Mouse (Mus musculus) limb, embryonic 14.5 days (tissue): Measurements from ENCODE around the gene Ube2d3. TPM values are rescaled to one million over a fixed set of nuclear protein-coding genes. Genes with fewer than 3 reads are reported as not detected.
"Not testable (repeated sequence)": the region's sequence is repeated elsewhere in the genome, so short reads cannot be mapped to it uniquely, and the experiment has no call there.

ENCODE experiments used
- ATAC-seq: fragments of 200-750 bp; cut with Nextera tagmentation; 2 replicates; pipeline ENCODE4 v1.8.0; 2017; ENCODE audit warnings: low read depth, moderate number of reproducible peaks, moderate TSS enrichment; ENCODE audit not compliant: low FRiP score
- DNase-seq: peaks from one replicate; pipeline ENCODE4 v3.0.0-alpha.2; 2015; ENCODE audit warnings: low spot score
- H3K27ac ChIP-seq: fragments of 300-500 bp; sonication (generic); replicated peaks from 2 replicates; pipeline ENCODE4 v1.5.1; 2014; ENCODE audit warnings: low read depth, mild to moderate bottlenecking, low read length, moderate library complexity, mixed read lengths
- H3K27me3 ChIP-seq: fragments of 300-500 bp; sonication (generic); 2 replicates; pipeline ENCODE4 v1.6.1; 2014; ENCODE audit warnings: low read length, mixed read lengths; ENCODE audit not compliant: control insufficient read depth, insufficient read depth
- H3K36me3 ChIP-seq: fragments of 300-500 bp; sonication (generic); 2 replicates; pipeline ENCODE4 v1.6.1; 2014; ENCODE audit warnings: mild to moderate bottlenecking, low read length, moderate library complexity, mixed read lengths; ENCODE audit not compliant: control insufficient read depth, insufficient read depth
- H3K4me1 ChIP-seq: fragments of 300-500 bp; sonication (generic); 2 replicates; pipeline ENCODE4 v1.6.1; 2014; ENCODE audit warnings: antibody characterized with exemption, low read length, mixed read lengths; ENCODE audit not compliant: control insufficient read depth, insufficient read depth
- H3K4me2 ChIP-seq: fragments of 300-500 bp; sonication (generic); replicated peaks from 2 replicates; pipeline ENCODE4 v1.6.1; 2014; ENCODE audit warnings: low read depth, mild to moderate bottlenecking, low read length, moderate library complexity; ENCODE audit not compliant: severe bottlenecking
- H3K4me3 ChIP-seq: fragments of 300-500 bp; sonication (generic); replicated peaks from 2 replicates; pipeline ENCODE4 v1.5.1; 2014; ENCODE audit warnings: low read length
- H3K9ac ChIP-seq: fragments of 300-500 bp; sonication (generic); 2 replicates; pipeline ENCODE4 v1.6.1; 2014; ENCODE audit warnings: mild to moderate bottlenecking, low read depth, low read length, moderate library complexity; ENCODE audit not compliant: severe bottlenecking
- H3K9me3 ChIP-seq: fragments of 300-500 bp; sonication (generic); 2 replicates; pipeline ENCODE4 v1.6.1; 2016; ENCODE audit warnings: low read length; ENCODE audit not compliant: control insufficient read depth
- POLR2A ChIP-seq: fragments of 200-500 bp; IDR thresholded peaks from 2 replicates; pipeline ENCODE4 v1.8.0; 2012; ENCODE audit warnings: inconsistent platforms, mild to moderate bottlenecking, moderate library complexity, borderline replicate concordance; ENCODE audit not compliant: insufficient read depth, insufficient read length; ENCODE audit errors: extremely low read depth
- WGBS: fragments of 180-500 bp; shearing (Covaris S2); extraction: QIAGEN DNeasy Blood & Tissue Kit; methylation state at CpG from one replicate; pipeline ENCODE4 v1.1.7; 2014; 5-methylcytosine and 5-hydroxymethylcytosine counted together
- polyA plus RNA-seq, 2 experiments: library from polyadenylated mRNA; depleted of rRNA in 1 of 2; stranded (reverse) in 1 of 2; unstranded in 1 of 2; fragments of >200 nt; fragmentation: Nextera tagmentation in 1 of 2; extraction: Ambion mirVana in 1 of 2; gene quantifications; 2 replicates each; pipeline versions ENCODE4 v1.2.1 to v1.2.3; 2012 to 2014

The Ube2d3 gene
- polyA plus RNA-seq, 2 experiments: 376 to 518 TPM

GRCm38 (mm10) chr3:135491102-135491501 lies 53.2 kb downstream of the Ube2d3 start:
- ATAC-seq (no peak), DNase-seq (no peak)
- Histone ChIP-seq H3K9ac (no peak overlapping the region), H3K36me3 (no peaks in the 10 kb centered on the region), H3K4me3 (no peak overlapping the region), H3K4me1 (no peaks in the 10 kb centered on the region), H3K9me3 (no peaks in the 10 kb centered on the region), H3K4me2 (no peak overlapping the region), H3K27ac (no peak overlapping the region), H3K27me3 (no peaks in the 10 kb centered on the region)
- 86% methylated on average over 6 of the region's 6 CpGs for WGBS
- TF ChIP-seq POLR2A: no peak

GRCm38 (mm10) chr3:135493320-135493719 lies 55.4 kb downstream of the Ube2d3 start:
- H3K36me3 ChIP-seq, DNase-seq, H3K4me3 ChIP-seq, H3K9me3 ChIP-seq, H3K27ac ChIP-seq, H3K27me3 ChIP-seq, H3K9ac ChIP-seq, H3K4me1 ChIP-seq, H3K4me2 ChIP-seq, ATAC-seq: not testable (repeated sequence)
- WGBS: 77% methylated on average over 7 of the region's 7 CpGs

- not testable (repeated sequence) for H3K27me3 ChIP-seq, H3K9ac ChIP-seq, DNase-seq, H3K27ac ChIP-seq, H3K9me3 ChIP-seq, H3K4me3 ChIP-seq, ATAC-seq, H3K4me2 ChIP-seq, H3K36me3 ChIP-seq, H3K4me1 ChIP-seq
- 85% methylated on average over 4 of the region's 4 CpGs for WGBS
Observed at GRCm38 (mm10) chr3:135497956-135498355, 60.0 kb downstream of the Ube2d3 start.

DNA sequence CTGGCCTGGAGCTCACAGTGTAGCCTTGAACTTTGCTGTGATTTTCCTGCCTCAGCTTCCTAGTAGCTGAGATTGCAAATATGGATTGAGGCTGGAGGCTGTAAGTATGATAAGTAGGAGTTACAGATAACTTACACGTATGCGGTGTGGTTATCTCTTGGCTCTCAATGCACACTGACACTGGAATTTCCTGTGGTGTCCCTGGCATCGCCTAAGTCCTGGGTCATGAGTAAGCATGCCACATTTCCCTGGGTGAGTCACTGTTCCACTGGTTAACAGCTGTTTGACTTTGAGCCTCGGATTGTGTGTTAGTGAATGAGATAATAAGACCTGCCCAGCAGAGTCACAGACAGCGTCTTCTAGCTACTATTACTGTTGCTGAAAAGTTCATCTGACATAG lies 60.9 kb downstream of the Ube2d3 start:
- ATAC-seq: no peak
- no peak for TF ChIP-seq POLR2A
- no peak overlapping the region for H3K9ac ChIP-seq
- WGBS: 89% methylated on average over 5 of the region's 5 CpGs
- H3K4me1 ChIP-seq: no peaks in the 10 kb centered on the region
- no peaks in the 10 kb centered on the region for H3K27me3 ChIP-seq
- H3K36me3 ChIP-seq: no peaks in the 10 kb centered on the region
- DNase-seq: no peak
- no peaks in the 10 kb centered on the region for H3K9me3 ChIP-seq
- H3K4me2 ChIP-seq: no peak overlapping the region
- no peak overlapping the region for H3K4me3 ChIP-seq
- no peak overlapping the region for H3K27ac ChIP-seq

DNA sequence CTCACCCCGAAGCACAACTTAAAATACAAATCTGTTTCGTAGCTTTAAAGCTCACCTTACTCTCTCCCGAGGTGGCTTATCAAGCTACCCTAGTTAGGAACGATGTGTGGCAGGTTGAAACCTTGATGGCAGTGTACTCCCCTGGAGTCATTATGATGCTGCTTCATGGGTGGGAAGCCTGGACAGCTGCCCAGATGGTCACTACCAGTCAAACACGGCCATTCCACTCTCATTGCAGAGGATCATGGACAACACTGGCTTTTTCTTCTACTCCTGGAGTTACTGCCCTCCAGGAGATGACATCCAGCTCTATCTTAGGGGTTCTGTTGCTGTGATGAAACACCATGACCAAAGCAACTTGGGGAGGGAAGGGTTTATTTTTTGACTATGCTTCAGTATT lies 65.2 kb downstream of the Ube2d3 start:
- Histone ChIP-seq H3K36me3 (no peaks in the 10 kb centered on the region), H3K9ac (no peak overlapping the region), H3K4me2 (no peak overlapping the region), H3K27me3 (no peaks in the 10 kb centered on the region), H3K9me3 (no peaks in the 10 kb centered on the region), H3K4me1 (no peaks in the 10 kb centered on the region), H3K4me3 (no peak overlapping the region), H3K27ac (no peak overlapping the region)
- 81% methylated on average over 5 of the region's 5 CpGs for WGBS
- no peak for TF ChIP-seq POLR2A
- no peak for ATAC-seq
- no peak for DNase-seq

GRCm38 (mm10) chr3:135505369-135505909 lies 67.5 kb downstream of the Ube2d3 start:
- Histone ChIP-seq H3K27ac (no peak overlapping the region), H3K36me3 (no peaks in the 10 kb centered on the region), H3K9ac (no peak overlapping the region), H3K4me1 (no peaks in the 10 kb centered on the region), H3K27me3 (no peaks in the 10 kb centered on the region), H3K9me3 (no peaks in the 10 kb centered on the region), H3K4me3 (no peak overlapping the region), H3K4me2 (no peak overlapping the region)
- WGBS: 59% methylated on average over 10 of the region's 10 CpGs
- peak; percentile 5 for DNase-seq
- ATAC-seq: no peak
- no peak for TF ChIP-seq POLR2A
